Mouse (Mus musculus) brain, embryonic 18.5 days (tissue): ENCODE measurements around the gene Rabif.

Source experiments
- DNase-seq: peaks from one replicate; pipeline ENCODE4 v3.0.0-alpha.2; 2012; ENCODE audit warnings: low read depth, low spot score

Gene Rabif

DNA sequence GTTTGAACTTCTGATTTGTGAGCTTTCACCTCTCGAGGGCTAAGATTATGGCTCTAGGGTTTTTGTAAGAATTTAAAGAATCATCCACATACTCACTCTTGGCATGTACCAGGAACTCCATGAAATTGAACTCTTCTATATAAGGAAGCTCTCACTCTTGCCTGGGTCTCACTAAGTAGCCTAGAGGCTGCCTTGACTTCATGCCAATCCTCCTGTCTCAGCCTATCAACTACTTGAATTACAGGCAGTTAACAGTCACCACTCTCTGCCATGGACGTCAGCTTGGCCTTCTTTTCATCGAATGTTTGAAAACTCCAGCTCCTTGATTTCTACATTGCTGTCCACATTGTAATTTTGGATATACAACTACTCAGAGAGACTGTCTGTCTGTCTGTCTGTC is 57.9 kb downstream of the Rabif start:
- no peak for DNase-seq

DNA sequence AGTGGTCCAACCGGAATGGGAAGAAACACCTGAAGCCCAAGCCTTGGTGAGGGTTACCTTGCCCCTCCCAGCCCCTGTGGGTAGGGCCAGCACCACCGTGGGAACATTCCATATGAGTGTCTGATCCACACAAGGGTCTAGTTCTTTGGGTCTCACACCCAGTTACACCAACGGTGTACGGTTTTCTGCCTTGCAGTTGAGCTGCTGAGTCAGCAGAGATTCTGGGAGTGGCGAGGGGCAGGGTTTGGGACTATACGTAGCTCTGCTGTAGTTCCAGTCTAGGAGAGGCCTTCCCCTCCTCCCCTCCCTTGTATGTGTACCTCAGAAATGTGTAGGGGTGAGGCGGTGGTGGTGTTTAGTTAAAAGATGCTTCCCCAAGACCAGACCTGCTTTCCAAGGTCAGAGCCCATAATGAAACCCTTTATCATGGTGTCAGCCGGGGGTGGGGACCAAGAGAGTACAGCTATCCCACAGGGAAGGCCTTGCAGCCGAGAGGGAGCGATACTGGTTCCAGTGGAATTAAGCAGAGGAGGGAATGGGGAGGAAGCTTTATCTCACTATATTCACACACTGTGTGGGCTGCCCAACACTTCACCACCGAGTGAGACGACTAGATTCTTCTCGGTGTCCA is 60.9 kb downstream of the Rabif start:
- no peak for DNase-seq

DNA sequence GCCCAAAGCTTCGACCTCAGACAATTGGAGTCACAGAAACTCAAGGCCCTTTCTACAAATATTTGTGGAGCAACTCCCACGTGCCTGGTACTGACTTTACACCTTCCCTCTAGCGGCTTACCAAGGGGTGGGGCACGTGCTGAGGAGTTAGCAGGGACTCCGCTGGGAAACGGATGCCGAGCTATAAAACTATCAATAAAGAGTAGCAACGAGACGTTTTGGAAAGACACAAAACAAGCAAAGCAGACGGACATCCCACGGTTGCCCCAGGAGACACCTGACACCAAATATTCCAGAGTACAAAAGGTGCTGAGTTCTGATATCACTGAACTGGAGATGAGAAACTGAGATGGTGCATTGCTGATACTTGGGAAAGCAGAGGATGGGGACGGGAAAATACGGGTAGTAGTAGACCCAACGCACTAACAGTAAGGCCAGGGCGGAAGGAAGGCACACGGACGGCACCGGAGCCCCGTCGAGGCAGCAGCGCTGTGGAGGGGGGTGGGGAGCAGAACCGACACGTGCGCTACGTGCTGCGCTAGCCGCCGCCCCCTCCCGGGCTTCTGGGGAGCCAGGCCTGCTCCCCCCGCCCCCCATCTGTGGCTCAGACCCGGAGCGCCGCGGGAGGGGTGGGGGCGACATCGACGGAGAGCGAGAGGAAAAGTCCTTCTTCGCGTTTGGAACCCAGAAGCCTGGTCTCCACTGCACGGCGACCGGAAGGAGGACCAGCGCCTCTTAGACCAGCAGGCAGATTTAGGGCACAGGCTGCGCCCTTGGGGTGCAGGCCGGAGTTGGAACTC is 61.6 kb downstream of the Rabif start:
- peak; percentile 56 for DNase-seq

DNA sequence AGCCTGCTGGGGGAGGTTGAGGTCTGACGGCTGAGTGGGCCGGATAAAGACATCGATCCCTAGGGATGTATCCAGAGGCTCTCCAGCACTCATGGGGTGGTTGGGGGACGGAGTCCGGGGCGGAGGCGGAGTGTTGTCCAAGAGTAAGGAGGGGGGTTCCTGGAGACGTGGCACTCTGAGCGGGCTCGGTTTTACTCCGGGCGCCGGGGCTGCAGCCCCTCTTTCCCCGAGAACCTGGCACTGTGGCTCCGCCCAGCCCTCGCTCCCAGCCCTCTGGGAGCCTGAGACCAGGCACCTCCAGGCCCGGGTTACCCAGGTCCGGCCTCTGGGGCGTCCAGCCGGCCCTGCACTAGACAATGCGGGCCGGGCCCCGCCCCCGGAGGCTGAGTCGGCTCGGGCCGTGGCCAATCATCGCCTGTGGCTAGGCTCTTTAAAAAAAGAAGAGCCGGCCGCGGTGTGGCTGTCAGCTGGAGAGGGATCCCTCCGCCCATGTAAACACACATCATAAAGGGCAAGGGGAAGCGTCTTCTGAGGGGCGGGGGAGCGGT is 62.3 kb downstream of the Rabif start:
- peak; percentile 87 for DNase-seq
